Mouse (Mus musculus) spleen, adult 12 weeks (tissue): ENCODE measurements around the gene Aqr.
A peak's percentile ranks its signal among the peaks of the same experiment; 100 is the strongest.
"Not testable (repeated sequence)": the region's sequence is repeated elsewhere in the genome, so short reads cannot be mapped to it uniquely, and the experiment has no call there.

Experiments
- DNase-seq: peaks from one replicate; pipeline ENCODE4 v3.0.0; 2022; ENCODE audit warnings: low spot score

Aqr gene

DNA sequence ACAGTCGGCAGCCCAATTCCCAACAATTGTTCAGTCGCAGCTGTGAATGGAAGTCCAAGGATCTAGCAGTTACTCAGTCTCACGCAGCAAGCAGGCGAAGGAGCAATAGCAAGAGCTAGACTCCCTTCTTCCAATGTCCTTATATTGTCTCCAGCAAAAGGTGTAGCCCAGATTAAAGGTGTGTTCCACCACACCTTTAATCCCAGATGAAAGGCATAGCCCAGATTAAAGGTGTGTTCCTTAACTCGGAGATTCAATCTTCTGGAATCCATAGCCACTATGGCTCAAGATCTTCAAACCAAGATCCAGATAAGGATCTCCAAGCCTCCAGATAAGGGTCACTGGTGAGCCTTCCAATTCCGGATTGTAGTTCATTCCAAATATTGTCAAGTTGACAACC is at the start of gene Aqr:
Gene Aqr (minus strand): TSS at position 101 of the 400 bp plus-strand sequence.
- DNase-seq = not testable (repeated sequence)

DNA sequence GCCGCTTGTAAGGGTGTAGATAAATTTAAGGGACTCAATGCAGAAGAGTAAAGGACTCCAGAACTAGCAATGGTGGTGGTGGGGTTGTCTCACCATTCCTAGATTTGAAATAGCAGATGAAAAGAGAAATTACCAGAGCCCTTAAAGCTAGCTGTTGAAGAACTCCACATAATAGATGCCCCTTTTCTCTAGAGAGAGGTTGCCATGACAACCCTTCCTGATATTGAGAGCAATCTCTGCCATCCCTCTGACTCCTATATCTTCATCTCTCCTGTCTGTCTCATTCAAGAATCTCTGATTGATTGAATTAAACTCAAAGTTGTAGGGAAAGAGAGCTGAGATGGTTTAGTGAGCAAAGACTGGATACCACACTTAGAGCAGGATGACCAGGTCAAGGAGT is 49.7 kb upstream of the Aqr start:
- DNase-seq = no peak

DNA sequence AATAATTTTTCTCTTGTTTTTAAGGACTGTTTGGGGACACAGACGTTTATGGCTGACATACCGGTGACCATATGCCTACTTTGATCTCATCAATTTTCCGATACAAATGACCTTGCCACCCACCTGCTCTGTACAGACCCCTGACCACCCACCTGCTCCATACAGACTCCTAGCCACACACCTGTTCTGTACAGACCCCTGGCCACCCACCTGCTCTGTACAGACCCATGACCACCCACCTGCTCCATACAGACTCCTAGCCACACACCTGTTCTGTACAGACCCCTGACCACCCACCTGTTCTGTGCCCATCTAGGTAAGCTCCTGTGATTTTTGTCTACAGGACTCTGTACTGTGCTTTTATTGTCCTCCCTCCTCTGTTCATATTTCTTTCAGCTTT is 48.8 kb upstream of the Aqr start:
- DNase-seq = no peak

DNA sequence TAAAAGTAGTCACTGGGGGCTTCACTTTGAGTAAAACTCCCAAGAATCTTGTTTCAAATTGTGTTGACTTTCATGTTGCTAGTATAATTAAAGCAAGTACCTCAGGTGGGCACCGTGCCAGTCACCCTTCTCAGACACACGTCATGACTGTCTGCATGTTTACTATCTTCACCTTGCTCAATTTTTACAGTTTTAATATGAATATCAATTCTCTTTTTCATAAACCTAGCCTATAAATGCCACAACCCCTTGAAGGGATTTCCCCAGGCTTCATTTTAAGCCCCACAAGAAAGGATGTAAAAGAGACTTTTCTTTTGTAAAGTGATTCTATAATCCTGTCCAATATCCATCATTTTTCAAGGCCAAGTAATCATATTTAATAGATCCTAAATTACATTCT is 44.4 kb upstream of the Aqr start:
- DNase-seq = no peak

DNA sequence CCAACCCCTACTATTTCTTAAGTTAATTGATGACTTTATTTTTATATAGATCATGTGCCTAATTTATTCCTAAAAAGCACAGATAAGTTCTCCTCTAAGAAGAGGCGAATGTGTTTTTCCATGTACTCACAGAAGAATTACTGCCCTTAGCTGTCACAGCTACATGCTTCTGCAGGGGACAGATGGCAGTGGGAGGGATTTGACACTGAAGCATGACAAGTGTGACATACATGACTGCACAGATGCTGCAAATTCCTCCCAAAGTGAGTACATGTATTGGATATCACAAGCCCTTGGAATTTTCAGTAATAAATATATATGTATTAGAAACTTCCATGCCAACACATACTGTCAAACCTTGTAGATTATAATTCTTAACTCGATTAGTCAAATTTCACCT is 41.8 kb upstream of the Aqr start:
- no peak for DNase-seq

DNA sequence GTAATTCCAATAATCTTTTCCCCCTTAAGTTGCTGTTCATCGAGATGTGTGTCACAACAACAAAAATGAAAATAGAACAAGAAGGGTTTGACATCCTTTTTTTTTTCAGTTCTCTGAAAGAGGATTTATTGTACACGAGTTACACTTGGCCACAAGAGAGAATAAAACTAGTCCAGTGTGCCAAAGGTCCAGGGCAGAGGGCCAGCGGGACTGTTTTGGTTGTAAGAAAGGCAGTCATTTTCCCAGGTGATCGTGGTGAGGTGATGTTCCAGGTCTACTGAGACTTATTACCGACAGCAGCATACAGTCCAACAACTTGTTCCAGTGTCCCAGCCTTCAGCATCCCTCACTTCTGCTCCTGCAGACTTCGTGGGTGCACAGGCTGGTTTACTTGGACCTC is 18.2 kb upstream of the Aqr start:
- DNase-seq = no peak

DNA sequence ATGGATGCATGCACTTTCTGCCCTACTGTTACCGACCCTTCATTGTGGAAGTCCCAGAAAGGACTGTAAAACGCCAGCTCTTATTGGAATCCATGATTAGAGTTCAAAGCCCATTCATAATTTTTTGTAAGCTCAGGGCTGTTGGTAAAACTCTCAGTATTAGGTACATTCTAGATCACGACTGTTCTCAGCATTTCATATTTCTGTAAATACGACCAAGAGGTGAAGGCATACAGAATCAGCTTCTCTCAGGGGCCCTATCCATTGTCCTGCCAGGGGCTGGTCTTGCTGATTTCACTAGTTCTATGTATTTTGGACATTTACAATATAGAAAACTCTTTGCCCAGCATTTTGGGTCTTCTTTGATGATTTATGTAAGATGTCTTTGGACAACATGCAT is 14.8 kb upstream of the Aqr start:
- DNase-seq = no peak

DNA sequence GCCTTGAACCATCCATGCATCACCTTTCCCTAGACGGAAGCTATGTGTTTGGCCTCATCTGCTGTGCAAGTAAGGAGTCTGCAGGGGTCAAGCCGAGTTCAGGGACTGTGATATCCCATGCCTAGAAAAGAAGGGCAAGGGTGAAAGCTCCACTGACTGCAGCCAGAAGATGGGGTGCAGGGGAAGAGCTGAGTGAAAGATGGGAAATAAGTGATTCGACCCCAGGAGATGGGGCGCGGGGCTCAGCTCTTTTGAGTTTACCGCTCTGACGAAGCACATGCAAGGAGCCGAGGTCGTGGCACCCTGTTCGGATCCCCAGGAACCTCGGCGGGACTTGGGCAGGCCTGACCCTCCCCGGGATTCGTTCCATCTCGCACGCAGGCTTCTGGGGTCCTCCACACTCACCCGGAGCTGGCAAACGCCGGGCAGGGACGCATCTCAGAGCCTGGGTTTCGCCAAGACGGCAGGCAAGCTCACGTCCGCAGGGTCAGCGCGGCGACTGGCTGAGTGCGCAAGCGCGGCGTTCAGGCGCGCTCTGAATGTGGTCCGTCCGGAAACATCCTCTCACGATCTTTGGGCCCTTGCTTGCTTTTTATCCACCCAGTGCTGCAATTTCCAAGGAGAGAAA is 14.2 kb upstream of the Aqr start, which contains the start of gene Zfp770:
Gene Zfp770 (minus strand): TSS at position 538 of the 628 bp plus-strand sequence.
- DNase-seq = peak; percentile 43

DNA sequence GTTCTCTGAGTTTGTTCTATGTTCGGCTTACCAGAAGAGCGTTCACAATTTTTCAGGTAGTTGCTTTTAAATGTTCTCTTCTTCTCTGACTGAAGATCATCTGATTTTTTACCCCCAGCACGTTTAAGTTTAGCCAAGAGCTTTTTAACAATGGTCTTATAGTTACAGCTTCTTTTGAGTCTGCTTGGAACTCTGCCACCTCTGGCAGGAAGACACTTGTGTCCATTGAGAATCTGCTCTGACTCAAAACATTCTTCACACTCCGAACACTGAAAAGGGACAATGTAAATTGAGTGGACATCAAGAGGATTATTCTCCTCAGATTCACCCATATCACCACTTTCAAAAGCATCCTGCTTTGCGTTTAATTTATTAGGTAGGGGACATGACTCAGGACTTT is 9.6 kb upstream of the Aqr start:
- DNase-seq = no peak

DNA sequence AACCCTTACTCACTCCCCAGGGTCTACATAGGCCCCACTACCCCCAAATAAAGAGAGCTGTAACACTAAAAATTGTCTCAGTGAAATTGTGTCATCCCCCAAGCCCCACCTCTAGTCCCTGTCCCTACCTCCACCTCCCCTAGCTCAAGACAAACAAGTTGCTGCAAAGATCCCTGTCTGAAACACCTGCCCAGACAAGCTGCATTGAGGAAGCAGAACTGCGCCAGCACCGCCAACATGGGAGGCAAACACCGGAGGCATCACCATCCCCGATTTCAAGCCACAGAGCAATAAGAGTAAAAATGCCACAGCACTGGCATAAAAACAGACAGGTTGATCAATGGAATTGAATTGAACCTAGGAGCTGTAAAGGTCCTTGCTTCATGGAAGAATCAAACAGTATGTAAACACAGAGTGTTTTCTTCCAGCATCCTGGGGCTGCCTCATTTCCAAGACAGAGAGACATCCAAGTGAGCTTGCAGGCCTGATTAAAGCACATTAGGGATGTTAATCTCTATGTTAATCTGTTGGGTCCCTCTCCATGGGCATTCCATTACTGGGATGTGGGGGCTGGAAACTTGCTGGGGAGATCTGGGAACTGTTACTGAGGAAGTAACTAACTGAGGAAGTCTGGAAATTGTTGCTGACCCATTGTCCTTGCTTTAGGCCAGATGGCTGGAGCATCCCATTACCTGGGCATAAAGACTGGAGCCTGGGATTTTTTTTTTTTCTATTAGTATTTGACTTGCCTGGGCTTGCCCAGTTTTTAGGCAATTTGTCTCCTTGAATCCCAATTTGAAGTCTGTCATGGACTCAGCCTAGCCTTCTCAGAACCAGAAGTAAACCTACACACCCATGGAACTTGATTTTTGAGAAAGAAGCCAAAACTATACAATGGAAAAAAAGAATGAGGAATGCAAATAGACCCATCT is 8.8 kb downstream of the Aqr start:
- no peak for DNase-seq

DNA sequence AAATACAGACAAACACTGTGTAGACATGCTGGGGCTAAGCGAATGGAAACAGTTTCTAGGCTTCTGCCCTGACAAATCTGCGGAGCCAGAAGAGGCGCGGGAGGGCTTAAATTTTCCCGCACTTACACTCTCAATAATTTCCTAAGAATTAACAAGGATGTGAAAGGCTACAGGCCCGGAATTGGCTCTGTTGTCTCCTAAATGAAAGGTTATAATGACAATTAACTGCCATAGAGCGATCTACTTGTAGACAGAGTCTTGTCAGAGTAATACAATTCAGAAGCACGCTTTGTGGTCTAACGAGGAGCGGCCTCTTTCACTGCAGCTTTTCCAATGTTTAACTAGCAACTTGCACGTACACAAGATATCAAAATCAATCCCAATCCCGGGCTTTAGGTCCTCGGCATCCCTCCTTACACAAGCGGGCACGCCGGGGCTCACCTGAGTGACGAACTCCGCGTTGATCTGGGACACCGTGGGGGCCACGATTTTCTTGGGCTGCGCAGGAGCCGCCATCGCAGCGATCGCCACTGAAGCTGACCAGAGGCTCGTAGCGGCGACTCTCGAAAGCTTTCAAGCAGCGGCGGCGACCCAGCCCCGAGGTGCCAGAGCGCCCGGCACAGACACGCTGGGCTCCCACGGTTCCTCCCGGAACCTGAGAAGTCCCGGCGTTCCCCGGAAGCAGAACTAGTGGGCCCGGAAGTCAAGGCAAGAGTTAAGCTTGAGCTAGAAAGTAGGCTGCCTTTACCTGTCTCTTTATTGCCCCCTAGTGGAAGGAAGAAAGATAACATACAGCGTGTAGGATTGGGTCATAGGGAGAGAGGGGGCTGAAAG is 12.0 kb downstream of the Aqr start:
- peak; percentile 71 for DNase-seq

DNA sequence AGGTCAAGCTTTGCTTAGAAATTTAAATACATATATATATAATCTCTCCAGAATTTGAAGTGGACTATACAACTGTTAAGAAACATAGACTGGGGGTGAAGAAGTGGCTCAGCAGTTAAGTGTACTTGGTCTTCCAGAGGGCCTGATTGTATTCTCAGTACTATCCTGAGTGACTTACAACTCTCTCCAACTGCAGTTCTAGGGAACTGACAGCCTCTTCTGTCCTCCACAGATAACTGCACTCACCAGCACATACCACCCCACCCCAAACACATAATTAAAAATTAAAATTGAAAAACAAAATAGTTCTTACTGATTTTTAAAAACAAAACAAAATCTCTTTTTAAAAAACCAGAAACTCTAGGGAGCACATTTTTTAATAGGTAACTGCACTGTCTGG is 13.6 kb downstream of the Aqr start:
- no peak for DNase-seq

DNA sequence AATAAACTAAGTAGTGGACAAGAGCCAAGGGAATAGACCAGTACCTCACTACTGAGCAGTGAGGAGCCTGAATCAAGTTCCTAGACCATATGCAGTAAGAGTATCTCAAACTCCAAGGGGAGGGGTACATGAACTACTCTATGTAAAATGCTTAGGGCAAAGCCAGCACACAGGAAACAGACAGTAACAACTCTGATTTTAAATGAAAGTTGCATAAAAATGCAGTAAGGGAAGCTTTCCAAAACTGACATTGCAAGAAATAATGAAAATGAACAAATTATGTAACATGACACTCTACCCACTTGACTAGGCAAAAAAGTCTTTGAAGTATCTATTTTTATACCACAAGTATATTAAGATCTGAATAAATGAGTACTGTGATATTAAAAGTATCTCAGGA is 19.0 kb downstream of the Aqr start:
- no peak for DNase-seq

DNA sequence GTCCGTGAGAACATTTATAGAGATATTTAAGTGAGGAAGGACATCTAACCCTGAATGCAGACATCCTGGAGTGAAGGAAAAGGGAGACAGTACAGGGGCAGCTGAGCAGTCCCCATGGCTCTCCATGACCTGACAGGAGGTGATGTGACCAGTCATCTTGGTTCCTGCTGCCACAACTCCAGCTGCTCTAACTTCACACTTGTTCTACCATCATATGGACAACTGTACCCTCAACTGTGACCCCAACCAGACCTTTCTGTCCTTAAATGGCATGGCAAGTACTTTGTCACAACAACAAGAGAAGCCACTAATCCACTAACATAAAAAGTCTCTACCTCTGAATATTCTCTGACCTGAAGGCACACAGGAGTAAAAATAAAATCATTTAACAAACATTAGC is 24.8 kb downstream of the Aqr start:
- DNase-seq = no peak

DNA sequence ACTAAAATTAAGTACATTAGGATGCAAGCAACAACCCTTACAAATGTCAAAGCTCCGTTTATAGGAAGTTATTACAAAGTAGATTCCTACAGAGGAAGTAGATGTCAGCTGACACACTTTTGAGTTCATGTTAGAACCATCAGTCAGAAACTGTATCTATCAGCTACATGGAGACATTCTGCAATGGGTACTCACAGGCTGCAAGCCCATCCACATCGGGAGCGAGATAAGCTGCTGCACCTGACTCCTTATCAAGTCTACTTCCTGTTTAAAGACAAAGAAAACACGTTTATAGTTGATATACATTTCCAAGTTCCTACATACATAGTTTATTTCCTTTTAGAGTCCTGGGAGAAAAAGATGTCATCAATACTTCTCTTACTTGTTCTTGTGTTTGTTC is 29.5 kb downstream of the Aqr start:
- DNase-seq = no peak

DNA sequence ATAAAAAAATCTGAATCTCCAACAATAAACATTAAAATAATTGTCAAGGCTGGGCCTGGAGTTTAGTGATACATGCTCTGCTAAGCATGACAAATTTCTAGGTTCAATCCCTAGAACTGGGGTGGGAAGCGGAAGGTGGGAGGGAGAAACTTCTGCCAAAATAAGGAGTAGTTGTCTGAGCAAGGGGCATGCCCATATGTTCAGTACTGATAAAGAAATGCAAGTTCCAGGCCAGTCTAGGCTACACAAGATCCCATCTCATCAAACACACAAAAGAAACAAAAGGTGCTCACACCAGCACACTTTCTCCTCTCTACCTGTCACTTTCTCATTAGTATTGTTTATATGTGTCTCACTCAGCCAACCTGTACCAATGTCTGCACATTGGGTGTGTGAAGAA is 30.2 kb downstream of the Aqr start:
- DNase-seq = no peak

DNA sequence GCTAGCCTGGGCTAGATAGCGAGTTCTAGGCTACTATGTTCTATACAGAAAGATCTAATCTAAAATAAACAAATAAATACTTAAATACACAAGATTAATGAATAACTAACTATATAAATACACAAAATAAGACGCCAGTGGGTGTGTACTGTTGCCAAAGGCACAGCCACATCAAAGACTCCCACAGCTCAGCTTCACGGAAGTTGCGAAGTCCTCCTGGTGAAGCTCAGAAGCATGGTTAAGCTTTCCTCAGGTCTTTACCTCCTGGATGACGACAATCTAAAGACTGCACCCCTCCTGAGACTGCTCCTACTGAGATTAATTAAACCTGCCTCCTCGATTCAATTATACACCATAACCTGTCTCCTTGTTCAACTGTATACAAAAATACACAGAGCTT is 33.6 kb downstream of the Aqr start:
- no peak for DNase-seq

DNA sequence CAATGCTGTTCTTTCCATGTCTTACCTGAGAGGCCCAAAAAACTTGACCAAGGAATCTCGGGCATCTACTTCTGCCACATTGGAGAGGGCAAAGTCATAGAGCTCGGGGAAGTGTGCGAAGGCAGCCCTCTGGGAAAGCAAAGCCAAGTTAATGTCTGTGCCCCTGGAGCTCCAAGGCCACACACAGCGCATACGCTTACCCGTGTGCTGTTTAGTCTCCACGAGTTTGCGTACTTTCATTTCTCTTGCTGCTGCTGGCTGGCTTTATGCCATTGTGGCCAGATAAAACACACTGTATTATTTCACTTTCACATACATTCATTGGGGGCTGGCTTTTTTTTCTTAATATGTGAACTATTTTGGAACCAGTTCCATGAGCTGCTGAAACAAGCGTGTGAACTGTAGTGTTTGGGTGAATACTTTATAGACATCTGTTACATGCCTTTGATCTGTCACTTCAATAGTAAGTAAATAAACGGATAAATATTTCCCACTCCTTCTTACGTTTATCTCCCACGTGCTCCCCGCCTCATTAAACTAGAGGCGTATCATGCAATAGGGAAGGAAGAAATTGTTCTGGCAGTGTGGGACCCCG is 39.9 kb downstream of the Aqr start:
- no peak for DNase-seq

DNA sequence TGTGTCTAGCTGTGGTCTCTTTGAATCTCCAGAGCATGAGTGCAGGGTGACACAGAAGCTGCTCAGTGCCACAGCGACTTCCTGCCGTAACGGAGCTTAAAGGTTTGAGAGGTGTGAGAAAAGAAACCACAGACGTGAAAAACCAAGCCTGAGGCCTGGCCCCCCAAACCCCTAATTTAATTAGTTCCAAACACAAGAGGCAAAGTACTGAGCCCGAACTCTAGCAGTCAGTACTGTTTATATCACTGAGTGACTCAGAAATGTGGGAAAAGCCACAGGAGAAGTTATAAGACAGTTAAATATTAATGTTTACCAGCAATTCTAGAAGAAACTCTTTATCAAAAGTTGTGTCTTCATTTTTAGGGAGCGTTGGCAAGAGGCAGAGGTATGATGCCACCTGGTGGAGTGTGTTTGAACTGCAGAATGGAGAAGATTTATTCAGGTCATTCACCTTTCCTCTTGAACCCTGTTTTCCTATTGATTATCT is 41.5 kb downstream of the Aqr start:
- peak; percentile 5 for DNase-seq

DNA sequence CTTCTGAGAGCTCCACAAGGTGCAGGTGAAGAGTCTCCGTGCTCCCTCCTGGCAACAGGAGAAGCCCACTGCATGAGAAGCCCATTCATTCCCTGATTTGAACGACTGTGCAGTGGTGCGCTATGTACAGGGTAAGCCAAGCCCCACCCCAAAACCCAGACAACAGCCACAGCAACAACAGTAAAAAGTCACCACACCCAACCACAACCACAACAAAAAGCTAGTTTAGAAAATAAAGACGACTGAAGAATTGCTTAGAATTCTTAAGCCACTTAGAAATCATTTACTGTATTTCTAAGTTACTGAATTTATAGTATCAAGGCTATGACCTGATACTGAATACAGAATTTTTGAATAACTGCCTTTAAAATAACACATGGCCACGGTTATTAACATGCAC is 41.9 kb downstream of the Aqr start:
- no peak for DNase-seq

DNA sequence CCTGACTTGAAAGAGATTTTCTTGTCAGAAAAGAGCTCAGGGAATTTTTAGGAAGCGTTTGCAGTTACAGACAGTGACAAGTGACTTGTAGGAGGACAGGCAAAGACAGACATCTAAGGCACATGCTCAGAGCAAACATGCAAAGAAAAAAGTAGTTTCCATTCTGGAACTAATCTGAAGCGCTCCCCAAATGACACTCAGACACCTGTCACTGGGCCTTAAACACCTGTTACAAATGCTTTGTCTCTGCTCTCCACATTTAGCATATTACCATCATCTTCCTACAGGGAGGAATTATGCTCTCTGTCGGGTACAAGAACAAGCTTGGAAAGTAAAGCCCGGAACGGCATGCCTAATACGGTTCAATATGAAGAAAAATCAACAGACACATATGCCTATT is 43.0 kb downstream of the Aqr start:
- DNase-seq = no peak

DNA sequence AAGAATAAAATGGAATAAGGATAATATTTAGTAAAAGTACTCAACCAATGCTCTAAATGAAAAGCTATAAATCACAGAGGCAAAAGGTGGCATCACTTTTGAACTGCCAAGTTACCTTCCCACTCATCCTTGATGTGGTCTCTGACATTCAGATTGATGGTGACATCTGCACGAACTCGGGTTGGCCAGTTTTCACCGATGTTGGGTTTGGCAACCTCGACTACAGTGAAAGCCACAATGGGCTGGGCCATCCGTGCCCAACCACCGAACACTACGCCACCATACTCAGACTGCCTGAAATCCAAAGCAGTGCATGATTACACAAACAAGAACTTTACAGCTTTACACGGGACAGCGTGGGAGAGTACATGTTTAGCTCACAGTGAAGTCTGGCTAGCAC is 50.1 kb downstream of the Aqr start:
- no peak for DNase-seq
